Mouse (Mus musculus): ENCODE data around the gene Irf7.

Irf7 gene

DNA sequence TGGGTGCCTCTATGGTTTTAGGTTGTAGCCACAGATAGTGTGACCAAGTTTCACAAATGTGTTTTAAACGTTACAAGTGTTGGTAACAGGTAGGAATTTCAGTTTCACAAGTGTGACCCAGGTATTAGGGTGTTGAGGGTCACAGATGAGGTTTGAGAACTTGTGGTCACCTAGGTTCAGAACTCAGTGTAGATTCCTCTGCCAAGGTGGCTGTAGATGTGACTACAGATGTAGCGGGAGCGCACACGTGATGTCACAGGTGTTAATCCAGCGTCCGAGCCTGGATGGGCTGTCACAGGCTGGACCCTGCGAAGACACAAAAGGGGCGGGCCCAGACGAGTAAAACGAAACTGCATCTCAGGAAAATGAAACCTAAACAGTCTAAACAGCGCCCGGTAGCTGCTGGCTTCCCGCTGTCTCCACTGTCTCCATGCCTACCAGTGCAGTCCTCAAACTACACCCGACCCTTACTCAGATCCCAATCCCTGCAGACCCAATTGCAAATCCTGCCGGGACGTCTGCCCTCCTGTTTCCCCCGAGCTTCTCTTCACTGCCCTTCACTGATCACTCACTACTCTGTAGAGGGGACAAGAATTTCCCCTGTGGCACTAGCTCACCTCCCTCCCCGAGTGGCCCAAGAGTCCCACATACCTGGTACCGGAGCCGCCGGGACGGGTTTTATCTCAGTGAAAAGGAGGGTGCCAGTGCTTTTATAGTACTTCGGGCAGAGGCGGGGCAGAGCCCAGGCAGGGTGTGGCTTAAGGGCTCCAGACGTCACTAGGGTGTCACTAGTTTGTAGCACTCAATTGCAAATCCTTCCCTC lies at the start of gene Irf7:
Gene Irf7, minus strand, starts transcription at position 743 of the 823 bp plus-strand sequence.
- DNase-seq: peak; percentile 62

DNA sequence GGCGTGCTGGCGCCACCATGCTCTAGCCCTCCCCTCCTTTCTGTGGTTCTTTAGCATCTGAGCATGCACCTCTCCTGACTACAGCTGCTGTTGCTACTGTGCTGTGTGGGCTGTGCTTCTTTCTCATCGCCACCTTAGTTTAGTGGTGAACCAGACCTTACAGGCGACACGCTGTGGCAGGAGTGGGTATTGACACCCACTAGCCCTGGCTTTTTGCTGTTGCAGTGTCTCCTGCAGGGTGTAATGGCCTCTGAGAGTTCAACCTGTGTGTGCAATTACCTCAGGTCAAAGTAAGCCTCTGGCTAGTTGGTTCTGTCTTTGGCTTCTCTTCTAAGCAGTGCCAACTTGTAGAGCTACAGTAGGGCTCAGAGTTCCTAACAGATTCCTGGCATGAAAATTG lies 49.7 kb upstream of the Irf7 start:
- DNase-seq: peak; percentile 26

DNA sequence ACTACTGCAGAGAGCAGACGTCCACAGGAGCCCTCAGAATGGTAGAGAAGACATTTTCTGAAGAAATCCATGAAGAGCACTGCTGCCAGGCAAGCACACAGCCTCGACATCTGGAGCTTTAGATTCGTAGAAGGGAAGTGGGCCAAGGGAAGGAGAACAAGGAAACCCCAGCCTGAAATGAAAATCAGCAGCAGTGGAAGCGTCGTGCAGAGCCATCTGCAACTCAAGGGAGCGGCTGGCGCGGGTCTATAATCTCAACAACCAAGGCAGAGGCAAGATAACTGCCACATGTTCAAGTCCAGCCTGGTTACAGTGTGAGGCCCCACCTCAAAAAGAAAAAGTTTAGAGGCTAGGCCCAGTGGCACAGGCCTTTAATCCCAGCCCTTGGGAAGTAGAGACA lies 48.8 kb upstream of the Irf7 start:
- no peak for DNase-seq

GRCm38 (mm10) chr7:141314416-141314815 lies 48.1 kb upstream of the Irf7 start:
- no peak for DNase-seq

DNA sequence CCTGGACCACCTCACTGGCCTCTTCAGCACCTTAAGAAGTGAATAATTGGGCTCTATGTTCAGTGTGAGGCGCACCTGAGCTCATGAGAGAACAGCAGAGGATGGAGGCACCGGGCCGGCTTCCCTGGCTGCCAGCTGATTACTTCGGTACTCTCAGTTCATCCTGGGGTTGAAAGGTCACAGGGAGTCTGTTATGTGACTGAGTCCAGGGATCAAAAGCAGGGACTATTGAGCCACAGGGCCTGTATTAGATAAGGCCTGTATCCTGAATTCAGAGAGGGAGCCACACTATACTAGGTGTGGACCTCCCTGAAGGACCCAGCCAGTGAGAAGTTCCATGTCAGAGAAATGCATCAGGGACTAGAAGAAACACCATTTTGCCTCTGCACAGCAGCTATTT lies 38.3 kb upstream of the Irf7 start:
- no peak for DNase-seq

DNA sequence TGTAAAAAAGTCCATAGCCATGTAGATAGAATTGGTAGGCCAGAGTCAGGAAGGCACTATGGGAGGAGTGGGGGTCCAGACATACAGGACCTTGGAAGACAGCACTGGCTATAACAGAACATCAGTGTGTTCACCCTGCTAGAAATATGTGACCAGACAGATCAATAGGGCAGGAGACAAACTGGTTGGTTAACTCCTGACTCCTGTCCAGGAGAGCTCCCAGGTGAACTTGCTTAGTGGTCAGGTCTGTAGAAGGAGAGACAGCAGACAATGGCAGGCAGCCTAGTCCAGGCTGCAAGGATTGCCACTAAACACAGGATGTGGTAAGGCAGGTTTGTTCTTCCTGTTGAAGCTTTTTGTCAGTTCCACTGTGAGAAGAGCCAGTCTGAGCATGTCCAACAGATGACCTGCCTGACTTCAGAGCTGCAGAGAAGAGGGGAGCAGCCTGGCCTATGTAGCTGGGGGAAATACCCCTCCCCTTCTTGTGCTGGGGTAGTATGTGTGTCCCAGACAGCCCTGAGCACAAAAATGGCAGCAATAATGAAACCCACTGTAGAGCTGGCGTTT lies 36.5 kb upstream of the Irf7 start:
- no peak for DNase-seq

GRCm38 (mm10) chr7:141301386-141301785 lies 35.1 kb upstream of the Irf7 start:
- no peak for DNase-seq

DNA sequence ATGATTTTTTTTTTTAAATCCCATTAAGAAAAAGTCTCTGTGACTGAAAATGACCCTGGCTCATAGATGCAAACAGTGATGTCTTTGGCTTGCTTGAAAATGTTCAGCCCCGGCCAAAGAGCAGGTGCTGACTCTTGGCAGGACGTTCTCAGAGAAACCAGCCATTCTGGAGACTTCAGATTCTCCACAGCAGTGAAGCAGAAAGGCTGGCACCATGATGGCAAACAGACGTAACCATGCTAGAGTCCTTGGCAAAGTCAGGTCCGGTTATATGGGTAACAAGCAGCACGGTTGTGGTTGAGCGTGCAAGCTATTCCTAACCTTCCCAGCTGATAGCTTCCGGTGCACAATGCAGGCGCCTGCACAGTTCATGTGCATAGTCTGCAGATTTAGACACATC lies 32.9 kb upstream of the Irf7 start:
- no peak for DNase-seq

DNA sequence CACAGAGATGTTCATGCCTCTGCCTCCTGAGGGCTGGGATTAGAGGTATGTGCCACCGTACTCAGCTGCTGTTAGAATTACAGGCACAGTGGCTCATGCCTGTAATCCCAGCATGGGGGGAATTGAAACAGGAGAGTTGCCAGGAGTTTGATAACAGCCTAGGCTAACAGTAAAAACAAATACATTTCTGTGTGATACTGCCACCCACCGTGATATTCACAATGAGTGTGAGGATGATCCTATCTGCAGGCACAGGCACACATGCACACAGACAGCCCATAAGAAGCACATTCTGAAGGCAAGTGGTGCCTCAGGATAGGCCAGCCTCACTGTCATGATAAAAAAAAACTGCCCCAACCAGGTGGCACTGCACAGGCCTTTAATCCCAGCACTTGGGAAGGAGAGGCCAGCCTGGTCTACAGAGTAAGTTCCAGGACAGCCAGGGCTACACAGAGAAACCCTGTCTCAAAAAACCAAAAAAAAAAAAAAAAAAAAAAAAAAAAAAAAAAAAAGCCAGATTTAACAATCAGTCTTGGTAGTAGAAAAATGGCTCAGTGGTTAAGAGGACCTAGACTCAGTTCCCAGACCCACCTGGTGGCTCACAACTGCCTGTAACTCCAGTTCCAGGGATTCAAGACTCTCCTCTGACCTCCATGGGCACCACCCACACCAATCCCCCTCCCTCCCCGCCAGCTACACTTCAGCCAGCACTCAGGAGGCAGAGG lies 31.8 kb upstream of the Irf7 start:
- DNase-seq: no peak

GRCm38 (mm10) chr7:141294479-141294878 lies 28.2 kb upstream of the Irf7 start:
- no peak for DNase-seq

GRCm38 (mm10) chr7:141293852-141294471 lies 27.7 kb upstream of the Irf7 start:
- DNase-seq: peak; percentile 67

GRCm38 (mm10) chr7:141292583-141293388 lies 26.5 kb upstream of the Irf7 start:
- DNase-seq: peak; percentile 18

DNA sequence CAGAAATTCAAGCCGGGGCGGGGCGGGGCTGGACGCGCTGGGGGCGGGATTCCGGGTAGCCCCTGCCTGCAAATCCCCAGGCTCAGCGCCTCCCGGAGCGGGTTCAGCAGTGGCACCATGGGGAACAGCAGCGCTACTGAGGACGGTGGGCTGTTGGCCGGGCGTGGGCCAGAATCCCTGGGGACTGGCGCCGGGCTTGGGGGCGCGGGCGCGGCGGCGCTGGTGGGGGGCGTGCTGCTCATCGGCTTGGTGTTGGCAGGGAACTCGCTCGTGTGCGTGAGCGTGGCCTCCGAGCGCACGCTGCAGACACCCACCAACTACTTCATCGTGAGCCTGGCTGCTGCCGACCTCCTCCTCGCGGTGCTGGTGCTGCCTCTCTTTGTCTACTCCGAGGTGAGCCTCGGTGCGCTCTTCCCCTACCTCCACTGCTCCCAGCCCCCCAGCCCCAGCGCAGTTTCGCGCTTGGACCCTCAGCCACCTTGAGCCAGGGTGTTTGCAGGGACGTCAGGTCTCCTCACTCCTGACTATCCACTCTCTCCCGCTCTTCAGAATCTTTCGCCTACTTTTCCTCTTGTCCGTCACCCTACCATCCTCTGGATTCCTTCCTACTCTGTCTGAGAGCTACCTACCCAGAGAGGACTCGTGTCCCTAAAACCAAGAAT lies 25.8 kb upstream of the Irf7 start, which contains the start of gene Drd4:
Gene Drd4, plus strand, starts transcription at position 86 of the 662 bp plus-strand sequence.
- DNase-seq: peak; percentile 73

- no peak for DNase-seq
Measured at GRCm38 (mm10) chr7:141288042-141288441, 21.8 kb upstream of the Irf7 start.

GRCm38 (mm10) chr7:141282756-141283155 lies 16.5 kb upstream of the Irf7 start:
- DNase-seq: no peak

DNA sequence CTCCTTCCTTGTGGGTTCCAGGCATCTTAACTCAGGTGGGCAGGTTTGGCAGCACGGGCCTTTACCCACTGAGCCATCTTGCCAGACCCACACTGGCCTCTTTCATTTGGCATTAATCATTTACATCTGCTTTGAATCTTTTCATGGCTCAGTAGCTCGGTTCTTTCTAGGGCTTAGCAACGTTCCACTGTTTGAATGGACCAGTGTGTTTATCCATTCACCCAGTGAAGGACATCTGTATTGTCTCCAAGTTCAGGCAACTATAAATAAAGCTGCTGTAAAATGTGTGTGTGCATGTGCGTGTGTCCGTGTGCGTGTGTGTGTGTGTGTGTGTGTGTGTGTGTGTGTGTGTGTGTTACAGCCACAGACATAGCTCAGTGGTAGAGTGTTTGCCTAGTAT lies 15.2 kb upstream of the Irf7 start:
- peak; percentile 88 for DNase-seq

- peak; percentile 75 for DNase-seq
Measured at GRCm38 (mm10) chr7:141278766-141279590, 12.7 kb upstream of the Irf7 start, which contains the start of gene Sct. TSS of gene Sct (minus strand) at chr7:141279133.

GRCm38 (mm10) chr7:141277701-141278678 lies 11.7 kb upstream of the Irf7 start:
- DNase-seq: no peak

- DNase-seq: no peak
Measured at GRCm38 (mm10) chr7:141276546-141276945, 10.3 kb upstream of the Irf7 start, which contains the start of gene Cdhr5. TSS of gene Cdhr5 (minus strand) at chr7:141276786.

Measured in retina, postnatal 1 day (tissue).